Mouse (Mus musculus): ENCODE results near the gene Gtdc1. TPM values are rescaled to one million over a fixed set of nuclear protein-coding genes. Genes with fewer than 3 reads are reported as not detected.
"Not testable (repeated sequence)": the region's sequence is repeated elsewhere in the genome, so short reads cannot be mapped to it uniquely, and the experiment has no call there.

The Gtdc1 gene
- polyA plus RNA-seq, 1 experiment: 2.2 TPM

DNA sequence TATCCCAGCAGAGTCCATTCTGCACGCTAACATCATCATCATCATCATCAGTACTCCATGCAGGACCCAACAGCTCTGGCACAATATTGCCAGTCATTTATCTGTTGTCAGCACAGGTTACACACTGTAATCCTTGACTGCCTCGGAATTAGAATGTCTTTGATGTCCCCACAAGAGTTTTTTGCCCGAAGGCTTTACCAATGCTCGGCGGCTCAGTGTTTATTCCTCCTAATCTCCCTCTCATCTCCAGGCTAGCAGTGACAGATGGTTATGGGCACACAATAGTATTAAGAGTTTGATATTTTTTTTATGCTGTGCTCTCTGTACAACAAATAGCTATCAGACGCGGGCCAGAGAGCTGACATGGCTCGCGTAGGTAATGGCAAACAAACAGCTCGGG lies 294.9 kb downstream of the Gtdc1 start:
- WGBS: 83% methylated on average over 10 of the region's 10 CpGs
- DNase-seq (ENCODE audit: low read depth, low spot score): no peak

DNA sequence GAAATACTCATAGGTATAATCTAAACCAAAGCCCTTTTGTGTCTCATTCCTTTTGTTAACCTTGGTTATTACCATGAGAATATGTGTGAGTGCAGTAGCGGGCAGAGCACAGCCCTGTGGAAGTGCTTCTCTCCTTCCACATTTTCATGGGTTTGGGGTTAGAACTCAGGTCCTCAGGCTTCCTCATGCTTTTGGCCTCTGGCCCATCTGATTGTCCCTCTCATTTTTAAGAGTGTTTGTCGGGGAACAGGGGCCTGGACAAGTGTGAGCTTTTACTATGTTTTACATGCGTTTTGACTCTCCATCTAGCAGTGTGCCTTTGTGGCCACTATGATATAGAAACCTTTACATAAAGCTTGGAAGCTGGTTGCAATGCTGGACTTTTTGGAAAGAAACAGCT lies 296.4 kb downstream of the Gtdc1 start:
- WGBS: 56% methylated on average over 3 of the region's 3 CpGs
- DNase-seq (ENCODE audit: low read depth, low spot score): no peak

DNA sequence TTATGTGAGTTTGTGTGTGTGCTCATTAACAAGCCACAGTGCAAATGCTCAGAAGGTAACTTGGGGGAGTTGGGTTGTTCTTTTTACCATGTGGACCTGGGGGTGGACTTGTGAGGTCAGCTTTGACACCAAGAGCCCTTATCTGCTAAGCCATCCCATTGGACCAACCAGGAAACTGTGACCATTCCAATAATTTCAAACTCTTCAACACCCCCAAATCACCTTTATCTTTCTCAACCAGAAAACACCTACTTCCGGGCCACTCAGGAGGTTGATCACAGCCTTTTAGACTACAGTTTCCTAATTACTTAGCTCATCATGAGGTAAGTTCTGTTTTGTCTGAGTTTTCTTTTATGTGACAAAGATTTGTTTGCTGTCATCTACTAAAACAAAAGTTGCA lies 298.7 kb downstream of the Gtdc1 start:
- WGBS: 89% methylated on average over 1 of the region's 1 CpGs
- DNase-seq (ENCODE audit: low read depth, low spot score): no peak

DNA sequence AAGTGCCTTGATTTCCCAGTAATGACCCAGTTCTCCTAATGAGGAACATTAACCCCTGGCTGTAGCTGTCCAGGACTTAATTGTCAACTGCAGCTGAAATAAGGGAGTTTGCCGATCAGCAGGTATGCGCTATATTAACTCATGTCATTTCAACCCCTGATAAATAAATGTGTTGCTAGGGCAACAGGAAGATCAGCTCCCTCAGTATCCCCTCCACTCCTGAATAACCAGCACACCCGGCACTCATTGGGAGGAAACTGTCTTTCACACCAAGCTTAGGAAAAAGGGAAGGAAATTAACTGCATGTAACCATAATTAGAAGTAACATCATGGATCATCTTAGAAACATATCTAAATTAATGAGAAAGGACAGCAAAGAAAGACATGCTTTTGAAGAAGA lies 302.3 kb downstream of the Gtdc1 start:
- DNase-seq (ENCODE audit: low read depth, low spot score): no peak
- 92% methylated on average over 3 of the region's 3 CpGs for WGBS

DNA sequence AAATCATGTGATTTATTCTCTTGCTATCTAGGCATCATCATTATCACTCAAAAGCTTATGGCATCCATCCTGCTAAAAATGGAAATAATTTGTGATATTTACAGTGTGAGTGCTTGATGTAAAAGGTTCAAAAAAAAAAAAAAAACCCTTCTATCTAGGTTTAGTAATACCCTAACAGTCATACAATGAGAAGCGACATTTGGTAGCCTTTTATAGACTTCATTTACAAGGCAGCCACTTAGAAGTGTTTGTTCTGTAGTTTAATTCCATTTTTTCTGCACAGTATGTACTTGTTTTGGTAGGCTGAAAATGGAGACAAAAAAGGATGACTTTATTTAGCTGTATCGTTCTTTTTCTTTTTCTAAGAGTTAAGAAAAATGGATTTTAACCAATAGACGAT lies 305.0 kb downstream of the Gtdc1 start:
- DNase-seq (ENCODE audit: low read depth, low spot score): no peak
- 80% methylated on average over 3 of the region's 3 CpGs for WGBS

DNA sequence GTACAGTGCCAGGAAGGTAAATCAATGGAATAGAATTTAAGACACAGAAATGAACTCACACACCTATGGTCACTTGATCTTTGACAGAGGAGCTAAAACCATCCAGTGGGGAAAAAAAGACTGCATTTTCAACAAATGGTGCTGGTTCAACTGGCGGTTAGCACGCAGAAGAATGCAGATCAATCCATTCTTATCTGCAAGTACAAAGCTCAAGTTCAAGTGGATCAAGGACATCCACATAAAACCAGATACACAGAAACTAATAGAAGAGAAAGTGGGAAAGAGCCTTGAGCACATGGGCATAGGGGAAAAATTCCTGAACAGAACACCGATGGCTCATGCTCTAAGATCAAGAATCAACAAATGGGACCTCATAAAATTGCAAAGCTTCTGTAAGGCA lies 327.8 kb downstream of the Gtdc1 start:
- not testable (repeated sequence) for DNase-seq (ENCODE audit: low read depth, low spot score)
- WGBS: 81% methylated on average over 3 of the region's 3 CpGs

DNA sequence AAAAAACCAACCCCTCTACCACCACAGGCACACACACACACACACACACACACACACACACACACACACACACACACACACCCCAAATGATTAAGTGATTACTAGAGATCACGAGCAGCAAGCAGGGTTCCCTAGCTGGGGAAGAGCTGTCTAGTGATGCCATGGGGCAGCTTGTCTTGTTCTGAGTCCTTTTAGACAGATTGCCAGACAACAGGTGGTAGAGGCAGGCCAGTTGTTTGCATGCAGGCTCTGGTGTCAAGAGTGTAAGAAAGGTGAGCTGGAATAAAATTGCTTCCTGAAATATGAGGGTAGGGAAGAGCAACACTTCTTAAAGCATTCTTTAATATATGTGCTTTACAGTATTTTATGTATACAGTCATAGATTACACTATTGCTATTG lies 333.2 kb downstream of the Gtdc1 start:
- WGBS: 64% methylated on average over 1 of the region's 1 CpGs
- no peak for DNase-seq (ENCODE audit: low read depth, low spot score)

DNA sequence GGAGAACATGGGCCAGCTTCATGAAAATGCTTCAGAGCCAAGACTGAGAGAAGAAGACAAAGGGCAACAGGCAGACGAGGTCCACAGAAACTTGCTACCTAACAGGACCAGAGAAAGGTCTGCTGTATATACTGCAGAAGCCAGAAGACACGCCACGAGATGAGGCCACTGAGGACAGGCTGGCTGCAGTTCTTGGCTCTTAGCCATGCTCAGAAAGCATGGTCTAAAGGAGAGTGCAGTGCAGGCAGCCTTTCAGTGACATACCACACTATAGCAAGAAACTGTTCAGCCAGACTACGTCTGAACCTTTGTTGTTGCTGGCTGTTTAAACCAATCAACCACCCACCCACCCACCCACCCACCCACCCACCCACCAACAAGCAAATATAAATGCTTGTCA lies 336.6 kb downstream of the Gtdc1 start:
- WGBS: 49% methylated on average over 4 of the region's 4 CpGs
- DNase-seq (ENCODE audit: low read depth, low spot score): no peak

DNA sequence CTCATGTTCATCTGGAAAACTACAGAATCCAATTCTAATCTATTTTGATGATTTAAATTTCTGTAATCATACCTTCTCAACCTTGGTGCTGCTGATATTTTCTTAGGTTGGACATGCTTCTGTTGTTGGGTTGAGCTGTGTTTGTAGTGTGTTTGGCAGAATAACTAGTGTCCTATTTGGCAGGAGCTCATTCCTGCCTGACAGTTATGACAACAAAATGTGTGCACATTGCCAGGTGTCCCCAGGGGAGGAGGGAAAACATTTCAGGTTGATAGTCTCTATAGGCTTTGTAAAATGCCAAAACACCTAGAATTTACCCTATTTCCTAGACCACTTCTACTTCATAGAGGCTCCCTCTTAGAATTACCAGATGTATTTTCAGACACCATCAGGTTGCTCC lies 343.4 kb downstream of the Gtdc1 start:
- DNase-seq (ENCODE audit: low read depth, low spot score): no peak

DNA sequence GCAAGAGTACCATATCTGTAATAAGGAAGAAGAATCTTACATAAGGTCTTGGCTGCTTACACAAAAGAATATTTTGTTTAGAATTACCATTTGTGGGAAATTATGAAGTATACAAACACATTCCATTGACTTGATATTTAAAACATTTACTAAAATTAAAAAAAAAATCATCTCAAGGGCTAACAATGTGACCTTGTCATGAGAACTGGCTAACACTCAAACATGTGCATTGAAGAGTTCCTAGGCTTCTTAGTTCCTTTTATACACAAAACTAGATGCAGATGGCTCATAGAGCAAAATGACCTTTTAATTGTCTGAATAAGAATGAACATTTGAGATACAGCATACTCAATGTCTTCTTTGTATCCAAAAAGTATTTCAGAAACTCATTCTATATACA lies 344.0 kb downstream of the Gtdc1 start:
- DNase-seq (ENCODE audit: low read depth, low spot score): no peak

DNA sequence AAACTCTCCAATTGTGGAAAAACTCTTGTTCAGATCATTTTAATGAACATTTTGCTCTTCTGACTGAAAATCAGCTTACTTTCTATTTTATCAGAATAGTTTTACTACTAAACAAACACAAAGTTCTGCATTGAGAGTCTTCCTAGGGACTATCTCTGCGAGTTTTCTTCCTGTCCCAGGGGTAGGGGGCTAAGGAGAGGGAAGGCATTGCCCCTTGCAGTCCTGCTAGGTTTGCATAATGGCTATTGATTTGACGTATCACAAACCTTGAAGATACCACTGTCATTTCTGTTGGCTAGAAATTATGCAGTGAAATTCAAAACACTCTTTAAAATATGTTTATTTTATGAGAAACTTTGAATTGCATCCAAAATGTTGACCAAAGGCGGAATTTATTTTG lies 355.6 kb downstream of the Gtdc1 start:
- 52% methylated on average over 3 of the region's 3 CpGs for WGBS
- DNase-seq (ENCODE audit: low read depth, low spot score): no peak

DNA sequence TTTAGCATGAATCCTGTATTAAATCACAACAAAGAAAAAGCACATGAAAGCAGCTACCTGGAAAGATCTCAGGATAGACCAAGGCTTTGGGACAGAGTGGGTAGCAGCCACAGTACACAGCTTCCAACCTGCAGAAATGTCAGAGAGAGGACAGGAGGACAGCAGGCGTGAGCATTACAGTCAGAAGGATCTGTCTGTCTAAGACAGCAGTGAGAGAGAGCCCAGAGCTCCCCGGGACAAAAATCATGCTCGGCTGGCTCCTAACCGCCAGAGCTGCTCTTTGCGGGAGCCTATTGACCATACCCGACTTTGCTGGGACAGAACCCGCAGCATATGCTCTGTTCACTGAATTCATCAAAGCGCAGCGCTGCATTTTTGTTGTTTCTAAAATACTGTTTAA lies 356.3 kb downstream of the Gtdc1 start:
- no peak for DNase-seq (ENCODE audit: low read depth, low spot score)
- WGBS: 62% methylated on average over 9 of the region's 9 CpGs

DNA sequence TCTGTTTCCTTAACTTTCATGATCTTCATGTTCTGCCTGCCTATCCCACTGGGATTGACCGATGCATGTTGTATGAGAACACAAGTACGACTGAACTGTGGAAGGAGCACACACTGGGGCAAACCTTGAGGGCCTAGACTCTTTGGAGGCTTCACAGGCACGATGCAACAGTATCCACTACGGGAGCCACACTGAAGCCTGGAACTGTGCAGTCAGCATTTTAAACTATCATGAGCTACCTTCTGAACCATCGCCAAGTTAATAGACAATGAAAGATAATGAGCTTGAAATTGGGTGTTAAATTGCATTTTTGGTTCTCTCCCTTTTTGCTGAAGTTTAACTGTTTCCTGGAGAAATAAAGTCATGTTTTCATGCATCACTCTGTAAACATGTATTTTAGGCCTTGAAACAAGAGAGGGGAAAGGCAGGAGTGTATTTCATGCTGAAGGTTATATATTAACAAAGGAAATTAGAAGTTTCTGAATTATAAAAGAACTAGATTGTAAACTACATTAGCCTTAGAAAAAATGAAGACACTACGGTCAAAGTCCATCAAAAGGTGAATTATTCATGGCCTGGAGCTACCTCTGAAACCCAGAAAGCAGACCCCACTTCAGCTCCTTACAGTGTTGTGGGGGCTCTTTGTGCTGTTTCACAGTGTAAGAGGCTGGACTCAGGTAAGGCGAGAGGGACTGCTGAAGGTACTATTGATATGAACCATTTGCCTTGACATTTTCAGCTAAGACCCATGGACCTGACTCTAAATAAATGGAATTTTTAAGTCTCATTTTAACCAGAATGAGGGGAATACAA lies 358.1 kb downstream of the Gtdc1 start:
- WGBS: 61% methylated on average over 7 of the region's 7 CpGs

DNA sequence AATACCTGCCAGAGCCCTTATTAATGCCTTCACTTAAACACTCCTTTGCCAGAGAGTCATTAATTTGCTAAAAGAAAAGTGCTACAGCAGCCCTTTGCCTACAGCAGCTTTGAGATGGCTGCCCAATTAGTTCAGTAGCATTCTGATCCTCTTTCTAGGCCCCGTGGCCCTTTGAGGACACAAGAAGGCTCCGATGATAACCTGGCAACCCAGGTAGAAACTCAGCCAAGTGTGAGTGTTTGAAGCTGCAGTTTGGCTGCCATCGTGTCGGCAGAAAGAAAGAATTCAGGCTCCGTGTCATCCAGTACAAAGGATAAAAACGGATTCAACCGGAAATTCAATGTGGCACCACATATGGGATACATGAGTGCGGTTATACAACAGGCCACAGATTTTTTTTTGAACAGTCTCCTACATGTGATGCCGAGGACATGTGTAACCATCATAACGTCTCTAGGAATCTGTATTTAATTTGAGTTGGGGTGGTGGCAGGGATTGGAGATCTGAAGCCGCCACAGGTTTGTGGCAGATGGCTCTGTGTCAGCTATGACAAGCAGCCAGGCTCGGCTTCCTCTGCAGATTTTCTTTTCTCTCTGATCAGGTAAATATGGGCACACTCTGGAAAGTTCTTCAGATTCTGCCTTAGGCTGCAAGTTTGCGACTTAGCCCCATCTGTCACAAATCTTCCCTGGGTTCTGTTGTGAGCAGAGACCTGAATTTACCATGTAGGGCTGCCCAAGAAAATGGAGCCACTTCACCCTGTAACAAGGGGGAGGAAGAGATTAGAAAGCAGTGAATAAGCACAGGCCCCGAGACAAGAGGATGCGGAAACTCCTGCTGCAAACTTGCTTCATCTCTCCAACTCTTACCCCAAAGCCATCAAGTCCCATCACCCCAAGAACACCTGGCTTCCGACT lies 362.4 kb downstream of the Gtdc1 start:
- 92% methylated on average over 16 of the region's 16 CpGs for WGBS
- no peak for DNase-seq (ENCODE audit: low read depth, low spot score)

More for the DNA sequence above, 358.1 kb downstream of the Gtdc1 start:
- no peak for DNase-seq (ENCODE audit: low read depth, low spot score)

DNA sequence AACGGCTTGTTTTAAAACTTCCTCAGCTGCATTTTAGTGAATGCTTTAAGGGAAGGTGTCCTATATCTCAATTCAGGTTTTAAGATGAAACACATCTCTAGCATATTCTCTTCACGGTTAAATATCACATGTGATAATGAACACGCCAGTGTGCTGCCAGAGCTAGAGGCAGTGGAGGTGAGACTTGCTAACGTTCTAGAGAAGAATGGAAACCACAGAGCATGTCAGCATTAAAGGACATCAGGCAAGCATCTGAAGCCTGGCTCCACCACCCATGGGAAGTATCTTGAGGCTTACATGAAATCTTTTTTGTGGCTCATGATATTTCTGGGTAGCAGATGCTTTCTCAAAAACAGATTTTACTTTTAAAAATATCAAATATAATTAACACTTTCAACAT lies 365.7 kb downstream of the Gtdc1 start:
- DNase-seq (ENCODE audit: low read depth, low spot score): no peak
- WGBS: 87% methylated on average over 4 of the region's 4 CpGs

DNA sequence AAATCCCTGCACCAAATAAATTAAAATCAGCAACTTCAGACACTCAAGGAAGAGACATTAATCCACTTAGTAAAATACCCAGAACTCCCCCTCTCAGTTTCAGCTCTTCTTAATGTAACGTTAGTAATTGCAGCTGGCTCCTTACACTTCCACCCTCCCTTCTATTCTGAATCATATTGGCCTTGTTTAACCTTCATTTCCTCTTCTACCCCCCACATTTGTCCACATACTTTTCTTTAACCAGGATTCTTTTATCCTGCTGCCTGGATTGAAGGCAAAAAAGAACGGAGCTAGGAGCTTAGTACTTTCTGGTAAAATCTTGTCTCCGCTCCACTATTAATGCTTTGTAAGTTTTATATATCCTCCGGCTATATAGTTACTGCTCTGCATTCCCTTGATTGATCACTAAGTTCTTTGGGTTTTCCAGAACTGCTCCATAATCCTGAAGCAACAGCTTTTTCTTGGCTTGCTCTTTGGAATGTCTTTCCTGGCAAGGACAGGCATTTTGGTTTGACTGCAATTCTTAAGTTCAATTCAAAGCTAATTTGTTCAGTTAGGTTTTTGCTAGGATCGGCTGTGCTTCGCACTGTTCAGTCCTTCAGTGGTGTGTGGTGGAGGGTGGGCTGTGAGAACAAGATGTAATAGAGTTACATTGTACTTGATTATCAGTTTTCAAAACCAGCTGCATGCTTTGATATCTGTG lies 368.1 kb downstream of the Gtdc1 start:
- DNase-seq (ENCODE audit: low read depth, low spot score): no peak

DNA sequence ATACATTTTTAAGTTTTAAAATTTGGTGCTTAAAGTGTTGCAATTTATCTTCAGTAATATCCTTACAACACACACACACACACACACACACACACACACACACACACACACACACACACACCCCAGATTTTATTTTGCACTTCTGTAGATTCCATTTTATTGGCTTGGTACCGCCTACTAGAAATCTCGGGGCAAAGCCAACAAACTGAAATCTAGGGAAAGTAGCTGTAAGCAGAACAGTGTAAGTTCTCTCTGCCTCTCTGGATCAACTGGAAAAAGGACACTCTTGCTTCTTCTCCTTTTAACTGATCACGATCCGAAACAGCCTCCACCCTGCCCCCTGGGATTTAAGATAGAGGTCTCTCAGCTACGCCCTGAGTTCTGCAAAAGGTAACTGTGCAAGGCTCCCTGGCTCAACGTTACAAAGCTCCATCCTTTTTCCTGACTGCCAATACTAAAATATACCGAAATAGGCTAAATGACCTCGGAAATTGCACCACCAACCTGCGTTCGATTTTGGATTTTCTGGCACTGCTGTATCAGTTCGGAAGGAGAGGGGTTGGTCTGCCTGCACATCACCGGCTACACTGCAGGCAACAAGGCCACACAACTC lies 369.7 kb downstream of the Gtdc1 start:
- WGBS: 45% methylated on average over 12 of the region's 12 CpGs
- DNase-seq (ENCODE audit: low read depth, low spot score): no peak

More for the DNA sequence above, 368.1 kb downstream of the Gtdc1 start:
- WGBS: 70% methylated on average over 6 of the region's 6 CpGs

DNA sequence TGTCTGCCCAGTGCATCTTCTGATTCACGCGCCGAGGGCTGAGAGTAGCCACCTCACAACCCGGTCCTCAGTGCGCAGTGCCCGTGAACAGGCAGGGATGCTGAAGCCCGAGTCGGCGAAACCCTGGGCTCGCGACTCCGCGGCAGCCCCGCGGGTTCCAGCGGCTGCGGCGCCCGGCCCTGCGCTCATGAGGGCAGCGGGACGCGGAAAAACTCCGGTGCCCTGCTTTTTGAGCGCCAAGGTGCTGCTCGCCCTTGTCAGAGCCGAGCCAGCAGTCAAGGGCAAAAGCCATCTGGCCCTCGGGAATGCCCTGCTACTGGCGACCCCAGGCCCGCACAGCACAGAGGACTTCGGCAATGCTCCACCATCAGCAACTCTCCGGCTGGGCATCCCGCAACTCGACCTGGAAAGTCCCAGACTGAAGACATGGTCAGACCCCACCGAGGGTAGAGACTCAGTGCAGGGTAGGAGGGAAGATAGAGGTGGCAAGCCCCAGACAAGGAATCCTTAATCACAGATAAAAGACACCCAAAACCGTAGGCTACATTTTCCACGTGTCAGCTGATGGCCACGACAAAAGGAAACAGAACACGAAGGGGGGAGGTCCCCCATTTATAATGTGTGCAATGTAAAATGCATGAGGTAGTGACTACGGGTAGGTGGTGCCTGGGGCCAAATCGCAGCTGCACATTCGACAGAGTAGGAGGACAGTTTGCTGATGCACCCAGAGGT lies 370.4 kb downstream of the Gtdc1 start:
- 5% methylated on average over 42 of the region's 42 CpGs for WGBS
- no peak for DNase-seq (ENCODE audit: low read depth, low spot score)

DNA sequence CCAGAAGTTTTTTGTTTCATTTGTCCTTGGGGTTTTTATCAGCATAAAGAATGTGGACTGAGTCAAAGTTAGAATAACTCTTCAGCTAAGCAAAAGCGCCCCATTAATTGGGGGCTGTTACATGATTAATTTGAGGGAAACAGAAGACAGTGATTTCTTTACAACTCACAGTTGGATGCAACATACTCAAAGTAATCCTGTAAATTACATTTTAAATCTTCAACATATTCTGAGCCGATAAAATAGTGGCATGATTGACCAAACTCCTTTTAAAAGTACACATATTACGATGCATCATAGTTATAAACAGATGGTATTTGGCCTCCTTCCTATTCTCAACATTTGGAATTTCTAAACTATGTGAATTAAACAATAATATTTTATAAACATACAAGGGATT lies 372.7 kb downstream of the Gtdc1 start:
- no peak for DNase-seq (ENCODE audit: low read depth, low spot score)
- WGBS: 67% methylated on average over 3 of the region's 3 CpGs
